Mouse (Mus musculus) myocyte (in vitro differentiated cells): ENCODE data around the gene Cd6. TPM values are rescaled to one million over a fixed set of nuclear protein-coding genes. Genes with fewer than 3 reads are reported as not detected.

Experiments used
- H3K27me3 ChIP-seq: one replicate; pipeline ENCODE4 v1.6.1; 2011; ENCODE audit not compliant: control insufficient read depth, insufficient read depth, insufficient read length
- H3K36me3 ChIP-seq: one replicate; pipeline ENCODE4 v1.6.1; 2011; ENCODE audit not compliant: control insufficient read depth, insufficient read depth
- H3K4me2 ChIP-seq: one replicate; pipeline ENCODE4 v1.6.1; 2011; ENCODE audit warnings: low read depth, control low read depth
- H3K4me3 ChIP-seq: one replicate; pipeline ENCODE4 v1.5.1; 2011; ENCODE audit warnings: mild to moderate bottlenecking, control low read depth, moderate library complexity
- H3K79me2 ChIP-seq: one replicate; pipeline ENCODE4 v1.6.1; 2011; ENCODE audit not compliant: control insufficient read depth, insufficient read depth
- H3ac ChIP-seq: one replicate; pipeline ENCODE4 v1.6.1; 2011; ENCODE audit not compliant: control insufficient read depth, insufficient read length
- CEBPB ChIP-seq: IDR thresholded peaks from 2 replicates; pipeline ENCODE4 v1.6.1; 2011; ENCODE audit warnings: mild to moderate bottlenecking, moderate library complexity; ENCODE audit not compliant: poor library complexity, insufficient read depth, severe bottlenecking
- E2F4 ChIP-seq: IDR thresholded peaks from one replicate; pipeline ENCODE4 v1.6.1; 2011; ENCODE audit warnings: mild to moderate bottlenecking, control low read depth, moderate library complexity; ENCODE audit not compliant: insufficient read depth
- MAX ChIP-seq: IDR thresholded peaks from one replicate; pipeline ENCODE4 v1.6.1; 2011; ENCODE audit warnings: low read depth, mild to moderate bottlenecking, control low read depth
- MYOD1 ChIP-seq, 3 experiments: IDR thresholded peaks; one replicate each; pipeline ENCODE4 v1.6.1; 2011; ENCODE audit warnings: control low read depth in 2 of 3, low read depth in 2 of 3, mild to moderate bottlenecking in 2 of 3, moderate library complexity in 1 of 3; ENCODE audit not compliant: insufficient read length in 2 of 3, control insufficient read depth in 1 of 3
- MYOG ChIP-seq, 3 experiments: IDR thresholded peaks; one replicate each; pipeline ENCODE4 v1.6.1; 2011; ENCODE audit warnings: control low read depth in 2 of 3, low read depth in 2 of 3, mild to moderate bottlenecking in 2 of 3; ENCODE audit not compliant: insufficient read length in 2 of 3, control insufficient read depth in 1 of 3, insufficient read depth in 1 of 3
- POLR2A ChIP-seq: IDR thresholded peaks from one replicate; pipeline ENCODE4 v1.6.1; 2011; ENCODE audit warnings: low read depth, mild to moderate bottlenecking, control low read depth, moderate library complexity; ENCODE audit not compliant: insufficient read length
- POLR2AphosphoS2 ChIP-seq: IDR thresholded peaks from one replicate; pipeline ENCODE4 v1.6.1; 2011; ENCODE audit warnings: low read depth, control low read depth; ENCODE audit not compliant: insufficient read length
- REST ChIP-seq: IDR thresholded peaks from one replicate; pipeline ENCODE4 v1.6.1; 2011; ENCODE audit warnings: mild to moderate bottlenecking, control low read depth, moderate library complexity; ENCODE audit not compliant: insufficient read depth, insufficient read length
- SRF ChIP-seq: IDR thresholded peaks from one replicate; pipeline ENCODE4 v1.6.1; 2011; ENCODE audit warnings: low read depth; ENCODE audit not compliant: control insufficient read depth, insufficient read length
- TCF12 ChIP-seq: IDR thresholded peaks from one replicate; pipeline ENCODE4 v1.6.1; 2011; ENCODE audit warnings: mild to moderate bottlenecking, control low read depth; ENCODE audit not compliant: poor library complexity, insufficient read depth, severe bottlenecking
- TCF3 ChIP-seq: IDR thresholded peaks from one replicate; pipeline ENCODE4 v1.6.1; 2011; ENCODE audit warnings: low read depth, control low read depth; ENCODE audit not compliant: insufficient read length
- USF1 ChIP-seq: IDR thresholded peaks from one replicate; pipeline ENCODE4 v1.6.1; 2011; ENCODE audit warnings: low read depth, mild to moderate bottlenecking, control low read depth, moderate library complexity
- polyA plus RNA-seq: library from polyadenylated mRNA; unstranded; fragments of >200 nt; fragmentation: generic; extraction: Trizol; gene quantifications from one replicate; pipeline ENCODE4 v1.2.1, GENCODE M21; 2012; ENCODE audit warnings: missing spikeins

The Cd6 gene
- polyA plus RNA-seq, 1 experiment = not detected

GRCm38 (mm10) chr19:10769429-10770195 lies 60.2 kb downstream of the Cd6 start:
- TF ChIP-seq TCF12 (no peak), MYOD1 (IDR thresholded peaks at IDR 0.05; ENCODE audit: control insufficient read depth in 1 of 3, insufficient read length in 2 of 3, low read depth in 2 of 3) (no peak), TCF3 (no peak), POLR2AphosphoS2 (no peak), MYOG (IDR thresholded peaks at IDR 0.05; ENCODE audit: control insufficient read depth in 1 of 3, insufficient read depth in 1 of 3, insufficient read length in 2 of 3, low read depth in 2 of 3) (no peak), SRF (no peak), MAX (no peak)
- no peaks in the 10 kb centered on the region for H3K79me2 ChIP-seq
- no peak overlapping the region for H3ac ChIP-seq
- no peak overlapping the region for H3K4me3 ChIP-seq
- H3K36me3 ChIP-seq = no peaks in the 10 kb centered on the region
- peak overlapping the region; percentile 47 for H3K4me2 ChIP-seq
- H3K27me3 ChIP-seq = no peaks in the 10 kb centered on the region

- Histone ChIP-seq H3ac (no peak overlapping the region), H3K4me3 (no peak overlapping the region)
- TF ChIP-seq USF1 (no peak), CEBPB (no peak), SRF (no peak), TCF3 (no peak), POLR2A (no peak), TCF12 (no peak), POLR2AphosphoS2 (no peak), MYOG (IDR thresholded peaks at IDR 0.05; ENCODE audit: control insufficient read depth in 1 of 3, insufficient read depth in 1 of 3, insufficient read length in 2 of 3, low read depth in 2 of 3) (no peak), MYOD1 (IDR thresholded peaks at IDR 0.05; ENCODE audit: control insufficient read depth in 1 of 3, insufficient read length in 2 of 3, low read depth in 2 of 3) (no peak), REST (no peak), E2F4 (no peak)
These were observed 61.0 kb downstream of the Cd6 start for GRCm38 (mm10) chr19:10768694-10769428.

GRCm38 (mm10) chr19:10767631-10768030 lies 62.2 kb downstream of the Cd6 start:
- Histone ChIP-seq H3ac (no peak overlapping the region), H3K4me3 (no peak overlapping the region), H3K4me2 (no peak overlapping the region), H3K79me2 (no peaks in the 10 kb centered on the region), H3K36me3 (no peaks in the 10 kb centered on the region), H3K27me3 (no peaks in the 10 kb centered on the region)
- no peak for TF ChIP-seq E2F4
- TF ChIP-seq MYOD1 (IDR thresholded peaks at IDR 0.05; ENCODE audit: control insufficient read depth in 1 of 3, insufficient read length in 2 of 3, low read depth in 2 of 3) = no peak
- TF ChIP-seq POLR2A = no peak
- no peak for TF ChIP-seq CEBPB
- TF ChIP-seq POLR2AphosphoS2 = no peak
- TF ChIP-seq MAX = no peak
- TF ChIP-seq SRF = no peak
- TF ChIP-seq TCF3 = no peak
- TF ChIP-seq MYOG (IDR thresholded peaks at IDR 0.05; ENCODE audit: control insufficient read depth in 1 of 3, insufficient read depth in 1 of 3, insufficient read length in 2 of 3, low read depth in 2 of 3) = no peak
- TF ChIP-seq USF1 = no peak
- no peak for TF ChIP-seq TCF12
- no peak for TF ChIP-seq REST

More at GRCm38 (mm10) chr19:10768694-10769428, 61.0 kb downstream of the Cd6 start:
- Histone ChIP-seq H3K36me3 (no peaks in the 10 kb centered on the region), H3K79me2 (no peaks in the 10 kb centered on the region), H3K27me3 (no peaks in the 10 kb centered on the region), H3K4me2 (no peak overlapping the region)

- Histone ChIP-seq H3K79me2 (no peaks in the 10 kb centered on the region), H3K36me3 (no peaks in the 10 kb centered on the region), H3ac (no peak overlapping the region), H3K4me2 (peak overlapping the region; percentile 38), H3K4me3 (no peak overlapping the region), H3K27me3 (no peaks in the 10 kb centered on the region)
- TF ChIP-seq TCF3 (no peak), E2F4 (no peak), SRF (no peak), MYOD1 (IDR thresholded peaks at IDR 0.05; ENCODE audit: control insufficient read depth in 1 of 3, insufficient read length in 2 of 3, low read depth in 2 of 3) (no peak), MAX (no peak), USF1 (no peak), CEBPB (no peak), MYOG (IDR thresholded peaks at IDR 0.05; ENCODE audit: control insufficient read depth in 1 of 3, insufficient read depth in 1 of 3, insufficient read length in 2 of 3, low read depth in 2 of 3) (no peak), POLR2A (no peak), REST (no peak), POLR2AphosphoS2 (no peak), TCF12 (no peak)
These were observed 66.4 kb downstream of the Cd6 start for GRCm38 (mm10) chr19:10763381-10764031.
